In genomic region chr8:9635240-9635639, GRCm38 (mm10) we compare ENCODE assay signal across 11 mouse cellular contexts.
DNase-seq lines count a peak whose midpoint lies in the region; ATAC-seq and TF ChIP-seq lines count a peak whose summit lies in the region.
"Had no signal": no experiment of that assay in that cellular context is flagged by ENCODE, and none has a peak within 500 bp of the region (broad histone marks: within the 10 kb centered on the region; RNA-seq: fewer than 3 reads in every experiment).

No protein-coding gene starts in this region.

- DNase-seq in adrenal gland, postnatal 25 days: peak; percentile 6
- no peak for DNase-seq in adrenal gland, adult 2 months
- peak; percentile 77 for DNase-seq in kidney, postnatal 10 days
- no peak for DNase-seq in kidney, adult 2 months
- peak; percentile 1 for DNase-seq in Muller cell, postnatal 12 days (ENCODE audit: inconsistent ontology term)
- peak; percentile 68 for DNase-seq in limb, embryonic 11.5 days (ENCODE audit: low spot score)
- DNase-seq in gastrocnemius, postnatal 14 days: no peak
- DNase-seq in gastrocnemius, adult 8-10 months (ENCODE audit: low spot score in 2 of 2): no peak
- DNase-seq: layer of hippocampus, adult 9-11 months had no signal

- no peaks in the 10 kb centered on the region for H3K36me3 ChIP-seq in kidney, adult 2 months (ENCODE audit: control insufficient read depth, insufficient read depth, low read length)
- H3K36me3 ChIP-seq in limb, embryonic 11.5 days (ENCODE audit: control insufficient read depth, insufficient read depth, low read length): no peaks in the 10 kb centered on the region

- no peak overlapping the region for H3K9ac ChIP-seq in limb, embryonic 11.5 days (ENCODE audit: low read length)

- no peak overlapping the region for H3K27ac ChIP-seq in kidney, adult 2 months (ENCODE audit: insufficient read depth, low read depth, low read length)
- H3K27ac ChIP-seq in limb, embryonic 11.5 days (replicated peaks; ENCODE audit: low read depth, low read length): no peak overlapping the region

- 49% methylated on average over 5 of the region's 5 CpGs for whole genome bisulfite sequencing in kidney, adult 2 months
- WGBS in limb, embryonic 11.5 days: 76% methylated on average over 5 of the region's 5 CpGs

- H3K4me3 ChIP-seq in kidney, adult 2 months (ENCODE audit: insufficient read depth, low read depth, low read length): no peak overlapping the region
- H3K4me3 ChIP-seq in limb, embryonic 11.5 days (ENCODE audit: low read depth, low read length): no peak overlapping the region

- no peaks in the 10 kb centered on the region for H3K4me1 ChIP-seq in kidney, adult 2 months (ENCODE audit: control insufficient read depth, insufficient read depth, low read length)
- no peaks in the 10 kb centered on the region for H3K4me1 ChIP-seq in limb, embryonic 11.5 days (ENCODE audit: control insufficient read depth, insufficient read depth, low read length)

- no peaks in the 10 kb centered on the region for H3K9me3 ChIP-seq in limb, embryonic 11.5 days (ENCODE audit: control insufficient read depth, low read length)

- intact Hi-C loops in gastrocnemius, postnatal 14 days (cut with DNase I; ENCODE audit: low total_unique reads): no loop called here

- TF ChIP-seq CTCF in kidney, adult 2 months (conservative IDR thresholded peaks at IDR 0.05; ENCODE audit: insufficient read depth, insufficient read length, low read depth, low read length): no peak

- H3K27me3 ChIP-seq in kidney, adult 2 months (replicated peaks; ENCODE audit: control insufficient read depth, insufficient read depth, low read length): no peaks in the 10 kb centered on the region
- H3K27me3 ChIP-seq in limb, embryonic 11.5 days (ENCODE audit: control insufficient read depth, insufficient read depth, low read length): no peaks in the 10 kb centered on the region

- no peak for TF ChIP-seq POLR2A in kidney, adult 2 months (IDR thresholded peaks at IDR 0.05; ENCODE audit: low read depth, low read length)

- ATAC-seq in limb, embryonic 11.5 days (ENCODE audit: insufficient number of reproducible peaks, low FRiP score, low TSS enrichment, low read depth): no peak
- ATAC-seq: forebrain, embryonic 16.5 days had no signal

- no peak overlapping the region for H3K4me2 ChIP-seq in limb, embryonic 11.5 days (ENCODE audit: low read depth, severe bottlenecking)
- H3K4me2 ChIP-seq: liver, embryonic 11.5 days had no signal

Comparison
In these comparisons a context has a peak if more than half of its experiments do, and no peak if none do; other contexts are left out.
1. DNase-seq: peak in adrenal gland, postnatal 25 days (single experiment), kidney, postnatal 10 days (single experiment), Muller cell, postnatal 12 days (single experiment) and limb, embryonic 11.5 days (single experiment); none in adrenal gland, adult 2 months (single experiment), kidney, adult 2 months (single experiment), gastrocnemius, postnatal 14 days (single experiment) and gastrocnemius, adult 8-10 months (0 of 2).